ENCODE assay signal across 20 mouse cellular contexts in genomic region chr2:104172695-104173348, GRCm38 (mm10). TPM values are rescaled to one million over a fixed set of nuclear protein-coding genes. Genes with fewer than 3 reads are reported as not detected.
DNase-seq lines count a peak whose midpoint lies in the region; ATAC-seq and TF ChIP-seq lines count a peak whose summit lies in the region.
"Had no signal": no experiment of that assay in that cellular context is flagged by ENCODE, and none has a peak within 500 bp of the region (broad histone marks: within the 10 kb centered on the region; RNA-seq: fewer than 3 reads in every experiment).

No protein-coding gene starts in this region.

- TF ChIP-seq CTCF in G1E (IDR thresholded peaks at IDR 0.05; ENCODE audit: low read depth, low read length) = no peak

- H3K4me1 ChIP-seq in G1E (ENCODE audit: insufficient read depth, low read depth, low read length) = peaks cover 18% of the 10 kb centered on the region

- no peak overlapping the region; the same call in 1 of the 2 replicates for H3K4me3 ChIP-seq in G1E (ENCODE audit: low read depth, low read length)
- H3K4me3 ChIP-seq: forebrain, embryonic 13.5 days; hindbrain, embryonic 15.5 days; kidney, embryonic 15.5 days; liver, embryonic 12.5 days; midbrain, embryonic 15.5 days; neural tube, embryonic 12.5 days had no signal

- peaks cover 30% of the 10 kb centered on the region for H3K27me3 ChIP-seq in G1E (ENCODE audit: insufficient read depth, low read length)
- H3K27me3 ChIP-seq: forebrain, embryonic 13.5 days; hindbrain, embryonic 15.5 days; kidney, embryonic 15.5 days; midbrain, embryonic 15.5 days; neural tube, embryonic 12.5 days had no signal

- no peaks in the 10 kb centered on the region for H3K36me3 ChIP-seq in G1E (replicated peaks)
- H3K36me3 ChIP-seq: hindbrain, embryonic 15.5 days; kidney, embryonic 15.5 days; liver, embryonic 12.5 days; midbrain, embryonic 15.5 days; neural tube, embryonic 12.5 days had no signal

- ATAC-seq in G1E (ENCODE audit: extremely low read depth, insufficient number of reproducible peaks, low FRiP score, poor library complexity, severe bottlenecking) = peak; percentile 57; the same call in 1 of the 2 replicates
- ATAC-seq: forebrain, embryonic 13.5 days; liver, embryonic 12.5 days; midbrain, embryonic 15.5 days had no signal

- no peaks in the 10 kb centered on the region for H3K9me3 ChIP-seq in G1E (replicated peaks)
- H3K9me3 ChIP-seq: forebrain, embryonic 13.5 days; hindbrain, embryonic 15.5 days; kidney, embryonic 15.5 days; liver, embryonic 12.5 days; midbrain, embryonic 15.5 days; neural tube, embryonic 12.5 days had no signal

- DNase-seq in lung, postnatal 36 days = peak; percentile 3
- no peak for DNase-seq in lung, postnatal 10 days
- DNase-seq in G1E (ENCODE audit: low spot score) = peak; percentile 23
- DNase-seq in brain, adult 2 months (ENCODE audit: low read depth, low spot score) = peak; percentile 74
- DNase-seq in telencephalon, adult 2 months (ENCODE audit: low read depth, low spot score) = peak; percentile 48
- DNase-seq in adipocyte (ENCODE audit: low spot score) = no peak
- no peak for DNase-seq in liver
- DNase-seq: adrenal gland, postnatal 36 days; gastrocnemius, postnatal 10 days had no signal

RNA-seq across cellular contexts. Expression of gene A930018P22Rik, which starts 50.3 kb away (rescaled TPM):
- not detected in 2 replicates for total RNA-seq in G1E (2014; fragmentation: Nextera tagmentation)
- not detected in 2 replicates for total RNA-seq in G1E (2017)
- not detected in 2 replicates for polyA plus RNA-seq in G1E (2012)
- total RNA-seq: layer of hippocampus, postnatal 10 days; left cerebral cortex, postnatal 36 days had no signal
- polyA plus RNA-seq: forebrain, embryonic 13.5 days; heart, embryonic 16.5 days; hindbrain, embryonic 15.5 days; lung, embryonic 16.5 days; midbrain, embryonic 15.5 days; small intestine, adult 2 months had no signal

Comparison
In these comparisons a context has a peak if more than half of its experiments do, and no peak if none do; other contexts are left out.
1. DNase-seq: peak in lung, postnatal 36 days (single experiment), G1E (single experiment), brain, adult 2 months (single experiment) and telencephalon, adult 2 months (single experiment); none in lung, postnatal 10 days (single experiment), adipocyte (single experiment) and liver (single experiment).